Mouse (Mus musculus) small intestine, adult 2 months (tissue): ENCODE measurements around the gene Luc7l3.

ENCODE experiments used
- CTCF ChIP-seq: fragments of 200-500 bp; IDR thresholded peaks from 2 replicates; pipeline ENCODE4 v1.5.1; 2012; ENCODE audit warnings: low read depth, mild to moderate bottlenecking, control low read depth, inconsistent platforms, low read length, moderate library complexity, mixed read lengths; ENCODE audit not compliant: insufficient replicate concordance, insufficient read length; ENCODE audit errors: extremely low read depth
- POLR2A ChIP-seq: fragments of 200-500 bp; IDR thresholded peaks from 2 replicates; pipeline ENCODE4 v1.6.1; 2012; ENCODE audit warnings: low read depth, mild to moderate bottlenecking, control low read depth, inconsistent platforms, low read length, moderate library complexity

GRCm38 (mm10) chr11:94326961-94327411, 5.2 kb upstream of the Luc7l3 start:
- TF ChIP-seq CTCF, result no peak
- TF ChIP-seq POLR2A, result no peak
